Mouse (Mus musculus) ES-Bruce4 (cell line): ENCODE measurements around the gene Rabep1. TPM values are rescaled to one million over a fixed set of nuclear protein-coding genes. Genes with fewer than 3 reads are reported as not detected.
A peak's percentile ranks its signal among the peaks of the same experiment; 100 is the strongest.

Experiments used
- H3K27ac ChIP-seq: 2 replicates; pipeline ENCODE4 v1.5.1; 2012; ENCODE audit warnings: low read length, inconsistent platforms; ENCODE audit not compliant: insufficient read depth
- H3K27me3 ChIP-seq: 2 replicates; pipeline ENCODE4 v1.6.1; 2012; ENCODE audit warnings: mild to moderate bottlenecking, low read length, inconsistent platforms; ENCODE audit not compliant: control insufficient read depth, poor library complexity, insufficient read depth, severe bottlenecking
- H3K36me3 ChIP-seq: 2 replicates; pipeline ENCODE4 v1.6.1; 2012; ENCODE audit warnings: inconsistent platforms, mild to moderate bottlenecking, low read length, moderate library complexity; ENCODE audit not compliant: control insufficient read depth, poor library complexity, insufficient read depth, severe bottlenecking
- H3K4me1 ChIP-seq: one replicate; pipeline ENCODE4 v1.8.1; 2011; ENCODE audit warnings: low read length; ENCODE audit not compliant: control insufficient read depth, insufficient read depth
- H3K4me3 ChIP-seq: 2 replicates; pipeline ENCODE4 v1.5.1; 2011; ENCODE audit warnings: low read depth, mild to moderate bottlenecking, low read length
- H3K9ac ChIP-seq: 2 replicates; pipeline ENCODE4 v1.6.1; 2012; ENCODE audit warnings: low read depth, mild to moderate bottlenecking, inconsistent platforms; ENCODE audit not compliant: poor library complexity, severe bottlenecking
- H3K9me3 ChIP-seq: replicated peaks from 2 replicates; pipeline ENCODE4 v1.6.1; 2012; ENCODE audit warnings: mild to moderate bottlenecking, low read length, inconsistent platforms; ENCODE audit not compliant: control insufficient read depth, poor library complexity, insufficient read depth, severe bottlenecking
- CTCF ChIP-seq: IDR thresholded peaks from one replicate; pipeline ENCODE4 v1.8.1; 2011; ENCODE audit warnings: low read depth, low read length
- EP300 ChIP-seq: IDR thresholded peaks from 2 replicates; pipeline ENCODE4 v1.6.1; 2011; ENCODE audit warnings: low read depth, low read length; ENCODE audit not compliant: insufficient read depth
- POLR2A ChIP-seq: IDR thresholded peaks from one replicate; pipeline ENCODE4 v1.8.1; 2011; ENCODE audit warnings: low read length; ENCODE audit not compliant: insufficient read depth
- polyA plus RNA-seq: library from polyadenylated mRNA; stranded (reverse); fragments of >200 nt; gene quantifications from 2 replicates; pipeline ENCODE4 v1.2.4, GENCODE M21; 2011; ENCODE audit warnings: low read depth; ENCODE audit not compliant: missing spikeins, insufficient read depth, insufficient read length

Gene Rabep1
- polyA plus RNA-seq, 1 experiment: 50.9 TPM

DNA sequence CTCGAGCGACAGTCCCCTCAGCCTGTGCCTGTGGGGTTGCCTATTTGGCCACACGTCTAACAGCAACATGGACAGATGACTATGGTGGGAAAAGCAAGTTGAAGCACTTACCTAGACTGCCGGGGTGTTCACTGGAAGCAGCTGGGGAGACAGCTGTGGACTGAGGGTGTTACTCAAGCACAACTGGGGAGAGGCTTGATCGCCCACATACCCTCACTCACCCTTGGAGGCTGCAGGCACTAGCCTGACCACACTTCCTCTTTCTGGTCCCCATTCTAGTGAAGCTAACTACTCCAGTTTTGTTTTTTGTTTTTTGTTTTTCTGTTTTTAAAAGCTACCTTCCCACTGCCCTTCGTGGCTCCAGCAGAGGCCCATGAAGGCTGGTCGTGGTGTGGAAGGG lies 32.2 kb upstream of the Rabep1 start, which contains the start of gene Scimp:
TSS of gene Scimp (minus strand) at position 222 of the 400 bp plus-strand sequence.
- TF ChIP-seq POLR2A: no peak
- TF ChIP-seq EP300: no peak
- no peak for TF ChIP-seq CTCF
- Histone ChIP-seq H3K4me1 (no peaks in the 10 kb centered on the region), H3K36me3 (no peaks in the 10 kb centered on the region), H3K27ac (no peak within 1 kb of the TSS), H3K9ac (no peak within 1 kb of the TSS), H3K4me3 (no peak within 1 kb of the TSS), H3K9me3 (no peaks in the 10 kb centered on the region), H3K27me3 (no peaks in the 10 kb centered on the region)

DNA sequence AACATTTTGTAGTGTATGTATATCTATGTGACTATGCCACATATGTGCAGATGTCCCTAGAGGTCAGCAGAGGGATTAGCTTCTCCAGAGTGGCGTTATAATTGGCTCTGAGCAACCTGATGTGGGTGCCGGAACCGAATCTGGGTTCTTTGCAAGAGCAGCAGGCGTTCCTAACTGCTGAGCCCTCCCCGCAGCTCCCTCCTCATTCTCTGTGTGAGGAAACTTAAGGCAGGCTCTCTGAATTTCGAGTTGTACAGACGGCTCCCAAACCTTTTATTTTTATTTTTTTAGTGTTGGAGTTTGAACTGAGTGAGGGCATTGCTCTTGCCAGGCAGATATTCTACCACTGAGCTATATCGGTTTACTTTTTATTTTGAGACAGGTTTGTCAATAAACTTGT lies 29.5 kb upstream of the Rabep1 start:
- TF ChIP-seq POLR2A (no peak), CTCF (no peak), EP300 (no peak)
- no peak overlapping the region for H3K9ac ChIP-seq
- H3K9me3 ChIP-seq: no peaks in the 10 kb centered on the region
- no peak overlapping the region for H3K27ac ChIP-seq
- no peaks in the 10 kb centered on the region for H3K4me1 ChIP-seq
- no peaks in the 10 kb centered on the region for H3K36me3 ChIP-seq
- H3K27me3 ChIP-seq: no peaks in the 10 kb centered on the region
- H3K4me3 ChIP-seq: no peak overlapping the region

DNA sequence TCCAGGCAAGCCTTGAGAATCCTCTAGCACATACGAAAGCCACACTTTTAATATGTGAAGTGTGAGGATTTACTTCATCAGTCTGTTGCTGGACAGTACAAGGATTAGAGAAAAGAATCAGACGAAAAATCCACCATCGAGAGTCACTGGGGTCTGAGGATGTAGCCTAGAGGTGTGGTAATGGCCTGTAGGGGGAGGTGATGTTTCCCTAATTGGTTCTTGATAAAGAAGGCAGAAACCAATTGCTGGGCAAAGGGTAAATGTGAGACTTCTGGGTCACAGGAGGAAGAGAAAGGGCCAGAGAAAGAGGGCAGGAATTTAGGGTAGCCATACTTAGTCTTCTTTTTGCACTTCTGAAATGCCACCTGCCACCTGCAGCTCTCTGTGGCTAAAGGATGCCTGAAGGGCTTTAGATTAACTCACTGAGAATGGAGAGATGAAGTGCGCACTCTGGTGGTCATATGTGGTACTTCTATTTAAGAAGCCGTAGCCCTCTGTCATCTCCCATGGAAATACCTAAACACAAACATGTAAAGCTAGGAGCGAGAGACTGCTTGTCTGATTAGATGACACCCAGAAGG lies 29.0 kb upstream of the Rabep1 start:
- Histone ChIP-seq H3K9ac (no peak overlapping the region), H3K27ac (no peak overlapping the region), H3K27me3 (no peaks in the 10 kb centered on the region), H3K36me3 (no peaks in the 10 kb centered on the region), H3K4me1 (no peaks in the 10 kb centered on the region), H3K9me3 (no peaks in the 10 kb centered on the region), H3K4me3 (no peak overlapping the region)
- TF ChIP-seq CTCF (peak; percentile 19), EP300 (no peak)

DNA sequence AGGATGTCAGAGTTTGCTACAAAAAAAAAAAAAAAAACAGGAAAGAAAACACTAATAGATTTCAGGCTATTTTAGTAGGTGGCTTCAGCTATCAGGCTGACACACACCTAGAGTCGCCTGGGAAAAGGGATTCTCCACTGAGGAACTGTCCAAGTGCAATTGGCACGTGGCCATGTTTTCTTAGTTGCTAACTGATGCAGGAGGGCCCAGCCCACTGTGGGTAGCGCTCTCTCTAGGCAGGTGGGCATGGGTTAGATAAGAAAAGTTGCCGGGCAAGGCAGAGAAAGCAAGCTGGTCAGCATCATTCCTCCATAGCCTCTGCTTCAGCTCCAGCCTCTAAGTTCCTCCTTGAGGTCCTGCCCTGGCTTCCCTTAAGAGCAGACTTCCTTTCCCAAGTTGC lies 27.8 kb upstream of the Rabep1 start:
- no peaks in the 10 kb centered on the region for H3K27me3 ChIP-seq
- no peaks in the 10 kb centered on the region for H3K36me3 ChIP-seq
- no peak overlapping the region for H3K9ac ChIP-seq
- no peaks in the 10 kb centered on the region for H3K9me3 ChIP-seq
- TF ChIP-seq POLR2A (no peak), CTCF (no peak), EP300 (no peak)
- no peak overlapping the region for H3K27ac ChIP-seq
- H3K4me1 ChIP-seq: no peaks in the 10 kb centered on the region
- no peak overlapping the region for H3K4me3 ChIP-seq

DNA sequence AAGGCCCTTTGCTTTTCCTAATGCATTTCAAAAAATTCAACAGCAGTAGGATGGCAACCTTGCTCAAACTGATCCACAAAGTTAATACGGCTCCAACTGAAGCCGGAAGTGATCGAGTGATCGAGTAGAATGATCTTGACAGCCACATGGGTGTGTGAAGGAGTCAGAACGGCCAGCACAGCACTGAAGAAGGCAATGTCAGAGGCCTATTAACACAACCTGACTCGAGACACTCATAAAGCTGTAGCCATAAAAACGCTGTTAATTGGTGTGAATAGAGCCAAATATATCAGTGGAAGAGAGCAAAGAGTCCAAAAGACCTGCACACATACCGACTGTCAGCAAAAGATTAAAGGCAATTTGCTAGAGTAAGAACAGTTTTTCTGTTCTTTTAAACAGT lies 24.5 kb upstream of the Rabep1 start:
- Histone ChIP-seq H3K27ac (no peak overlapping the region), H3K9me3 (no peaks in the 10 kb centered on the region), H3K36me3 (no peaks in the 10 kb centered on the region), H3K9ac (no peak overlapping the region), H3K4me1 (no peaks in the 10 kb centered on the region), H3K4me3 (no peak overlapping the region), H3K27me3 (no peaks in the 10 kb centered on the region; the same call in 1 of the 2 replicates)
- TF ChIP-seq EP300: no peak
- no peak for TF ChIP-seq POLR2A
- no peak for TF ChIP-seq CTCF

DNA sequence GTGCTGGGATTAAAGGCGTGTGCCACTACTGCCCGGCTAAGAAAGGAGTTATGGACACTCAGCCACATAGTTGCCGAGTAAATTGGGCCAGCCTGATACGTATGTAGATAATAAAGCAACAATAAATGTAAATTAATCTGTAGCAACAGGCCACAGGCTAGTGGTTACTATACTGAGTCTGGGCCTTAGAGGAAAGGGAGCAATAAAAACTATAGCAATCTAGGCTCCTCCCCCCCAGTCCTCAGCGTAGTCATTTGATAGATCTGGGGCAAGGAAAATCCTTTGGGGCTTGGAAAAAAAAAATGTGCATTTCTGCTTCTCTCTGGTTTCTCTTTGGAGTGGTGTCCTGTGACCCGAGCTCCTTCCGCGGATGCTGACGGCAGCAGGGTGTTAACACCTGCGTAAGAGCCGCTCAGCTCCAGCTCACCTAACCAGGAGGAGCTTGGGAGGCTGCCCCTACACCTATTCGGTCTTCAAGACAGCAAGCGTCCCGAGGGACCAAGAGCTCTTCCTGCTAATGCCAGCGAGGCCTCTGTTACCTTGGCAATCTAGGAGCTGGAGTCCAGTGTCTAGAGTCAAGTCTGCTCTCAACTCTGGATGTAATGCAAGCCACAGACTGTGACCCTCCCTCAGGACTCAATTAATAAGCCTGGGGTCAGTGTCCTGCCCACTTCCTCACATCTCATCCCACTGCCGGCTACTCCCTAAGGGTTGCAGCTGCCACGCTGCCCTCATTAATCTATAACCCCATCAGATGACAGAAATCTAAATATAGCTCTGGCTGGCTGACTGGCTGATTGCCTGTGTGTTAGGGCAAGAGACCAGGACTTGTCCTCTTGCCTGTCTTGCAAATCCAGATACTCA lies 22.6 kb upstream of the Rabep1 start:
- no peak overlapping the region for H3K4me3 ChIP-seq
- no peak for TF ChIP-seq POLR2A
- H3K36me3 ChIP-seq: no peaks in the 10 kb centered on the region
- H3K9me3 ChIP-seq: no peaks in the 10 kb centered on the region
- H3K27ac ChIP-seq: no peak overlapping the region
- H3K4me1 ChIP-seq: no peaks in the 10 kb centered on the region
- H3K27me3 ChIP-seq: no peaks in the 10 kb centered on the region; the same call in 1 of the 2 replicates
- H3K9ac ChIP-seq: no peak overlapping the region
